Mouse (Mus musculus) ES-Bruce4 (cell line): ENCODE measurements around the gene Krtap4-2. TPM values are rescaled to one million over a fixed set of nuclear protein-coding genes. Genes with fewer than 3 reads are reported as not detected.
"Not testable (repeated sequence)": the region's sequence is repeated elsewhere in the genome, so short reads cannot be mapped to it uniquely, and the experiment has no call there.

Experiments
- H3K27ac ChIP-seq: 2 replicates; pipeline ENCODE4 v1.5.1; 2012; ENCODE audit warnings: low read length, inconsistent platforms; ENCODE audit not compliant: insufficient read depth
- H3K27me3 ChIP-seq: 2 replicates; pipeline ENCODE4 v1.6.1; 2012; ENCODE audit warnings: mild to moderate bottlenecking, low read length, inconsistent platforms; ENCODE audit not compliant: control insufficient read depth, poor library complexity, insufficient read depth, severe bottlenecking
- H3K36me3 ChIP-seq: 2 replicates; pipeline ENCODE4 v1.6.1; 2012; ENCODE audit warnings: inconsistent platforms, mild to moderate bottlenecking, low read length, moderate library complexity; ENCODE audit not compliant: control insufficient read depth, poor library complexity, insufficient read depth, severe bottlenecking
- H3K4me1 ChIP-seq: one replicate; pipeline ENCODE4 v1.8.1; 2011; ENCODE audit warnings: low read length; ENCODE audit not compliant: control insufficient read depth, insufficient read depth
- H3K4me3 ChIP-seq: 2 replicates; pipeline ENCODE4 v1.5.1; 2011; ENCODE audit warnings: low read depth, mild to moderate bottlenecking, low read length
- H3K9ac ChIP-seq: 2 replicates; pipeline ENCODE4 v1.6.1; 2012; ENCODE audit warnings: low read depth, mild to moderate bottlenecking, inconsistent platforms; ENCODE audit not compliant: poor library complexity, severe bottlenecking
- H3K9me3 ChIP-seq: replicated peaks from 2 replicates; pipeline ENCODE4 v1.6.1; 2012; ENCODE audit warnings: mild to moderate bottlenecking, low read length, inconsistent platforms; ENCODE audit not compliant: control insufficient read depth, poor library complexity, insufficient read depth, severe bottlenecking
- CTCF ChIP-seq: IDR thresholded peaks from one replicate; pipeline ENCODE4 v1.8.1; 2011; ENCODE audit warnings: low read depth, low read length
- EP300 ChIP-seq: IDR thresholded peaks from 2 replicates; pipeline ENCODE4 v1.6.1; 2011; ENCODE audit warnings: low read depth, low read length; ENCODE audit not compliant: insufficient read depth
- POLR2A ChIP-seq: IDR thresholded peaks from one replicate; pipeline ENCODE4 v1.8.1; 2011; ENCODE audit warnings: low read length; ENCODE audit not compliant: insufficient read depth
- polyA plus RNA-seq: library from polyadenylated mRNA; stranded (reverse); fragments of >200 nt; gene quantifications from 2 replicates; pipeline ENCODE4 v1.2.4, GENCODE M21; 2011; ENCODE audit warnings: low read depth; ENCODE audit not compliant: missing spikeins, insufficient read depth, insufficient read length

Krtap4-2 gene
- polyA plus RNA-seq, 1 experiment = not detected

DNA sequence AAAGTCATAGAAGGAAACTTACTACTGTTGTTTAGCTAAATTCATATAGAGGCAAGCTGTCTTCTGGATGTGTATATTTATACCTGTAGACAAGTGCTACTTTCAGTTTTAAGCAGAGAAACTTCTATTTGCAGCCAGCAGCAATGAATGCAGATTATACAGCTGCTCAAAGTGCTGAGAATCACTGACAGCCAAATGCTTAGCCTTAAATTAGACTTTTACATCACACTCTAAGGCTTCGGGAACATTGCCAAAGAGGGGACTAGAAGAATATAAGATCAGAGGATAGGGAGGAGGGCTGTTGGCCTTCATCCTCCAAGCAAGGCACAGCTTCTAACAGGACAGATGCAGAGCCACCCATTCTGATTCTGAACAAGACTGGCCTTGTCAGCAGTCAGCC, 2.2 kb upstream of the Krtap4-2 start:
- H3K9ac ChIP-seq = no peak overlapping the region
- H3K36me3 ChIP-seq = no peaks in the 10 kb centered on the region
- H3K9me3 ChIP-seq = no peaks in the 10 kb centered on the region
- no peaks in the 10 kb centered on the region for H3K27me3 ChIP-seq
- no peak overlapping the region for H3K4me3 ChIP-seq
- H3K27ac ChIP-seq = no peak overlapping the region
- TF ChIP-seq CTCF = no peak
- TF ChIP-seq POLR2A = no peak
- no peak for TF ChIP-seq EP300
- no peaks in the 10 kb centered on the region for H3K4me1 ChIP-seq

DNA sequence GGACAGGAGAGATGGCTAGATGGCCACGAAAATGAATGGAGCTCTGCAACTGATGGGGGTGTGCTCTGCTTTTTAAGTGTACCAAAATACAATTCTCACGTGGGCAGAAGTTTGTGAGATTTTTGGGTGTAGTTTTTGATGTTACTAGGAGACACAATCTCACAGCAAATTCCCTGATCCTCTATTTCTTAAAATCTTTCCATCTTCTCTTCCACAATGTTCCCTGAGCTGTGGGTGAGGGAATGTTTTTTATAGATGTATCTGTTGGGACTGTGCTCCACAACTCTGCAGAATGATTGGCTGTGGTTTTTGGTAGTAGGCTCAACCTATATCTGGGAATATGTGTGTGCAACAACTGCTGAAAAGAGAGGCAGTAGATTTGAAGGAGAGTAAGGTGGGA, 1.6 kb downstream of the Krtap4-2 start:
- Histone ChIP-seq H3K36me3 (no peaks in the 10 kb centered on the region), H3K9ac (no peak overlapping the region), H3K4me1 (no peaks in the 10 kb centered on the region), H3K27ac (no peak overlapping the region), H3K4me3 (no peak overlapping the region), H3K27me3 (no peaks in the 10 kb centered on the region), H3K9me3 (no peaks in the 10 kb centered on the region)
- TF ChIP-seq EP300 = no peak
- no peak for TF ChIP-seq CTCF
- no peak for TF ChIP-seq POLR2A

DNA sequence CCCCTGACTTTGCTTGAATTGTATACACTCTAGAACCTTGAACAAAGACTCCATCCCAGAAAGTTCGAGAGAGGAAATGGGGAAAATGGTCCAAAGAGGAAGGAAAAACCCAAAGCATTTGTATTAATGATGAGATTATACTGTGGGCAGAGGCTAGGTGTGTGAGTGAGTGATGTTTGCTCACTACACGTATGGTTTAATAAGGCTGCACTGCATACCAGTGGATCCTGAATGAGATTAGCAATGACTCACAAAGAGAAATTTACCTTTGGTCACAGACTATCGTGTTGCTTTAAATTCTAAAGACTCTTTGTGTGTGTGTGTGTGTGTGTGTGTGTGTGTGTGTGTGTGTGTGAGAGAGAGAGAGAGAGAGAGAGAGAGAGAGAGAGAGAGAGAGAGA, 4.0 kb downstream of the Krtap4-2 start:
- Histone ChIP-seq H3K4me1 (no peaks in the 10 kb centered on the region), H3K9me3 (no peaks in the 10 kb centered on the region), H3K27me3 (no peaks in the 10 kb centered on the region), H3K4me3 (no peak overlapping the region), H3K27ac (no peak overlapping the region), H3K36me3 (no peaks in the 10 kb centered on the region), H3K9ac (no peak overlapping the region)
- no peak for TF ChIP-seq POLR2A
- TF ChIP-seq EP300 = no peak
- TF ChIP-seq CTCF = no peak

DNA sequence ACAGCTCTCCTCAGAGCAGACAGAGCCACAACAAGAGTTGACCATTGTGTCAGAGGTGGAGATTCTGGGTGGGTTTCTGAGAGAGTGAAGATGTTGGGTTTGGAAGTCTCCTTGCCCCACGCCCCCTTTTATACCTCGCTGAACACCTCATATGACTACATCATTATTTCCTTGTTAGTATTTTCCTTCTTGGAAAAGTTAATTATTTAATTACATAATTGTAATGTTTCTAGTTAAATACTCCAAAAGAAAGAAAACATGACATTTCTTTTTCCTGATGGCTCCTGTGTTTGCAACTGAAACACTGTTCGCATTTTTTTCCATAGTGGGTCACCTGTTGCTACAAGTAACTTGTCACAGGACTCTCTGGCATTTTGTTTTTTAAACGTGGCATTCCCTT, 6.7 kb downstream of the Krtap4-2 start, which contains the start of gene Krtap4-1:
TSS of gene Krtap4-1 (minus strand) at position 101 of the 400 bp plus-strand sequence.
- H3K4me1 ChIP-seq = no peaks in the 10 kb centered on the region
- no peaks in the 10 kb centered on the region for H3K36me3 ChIP-seq
- H3K9ac ChIP-seq = no peak within 1 kb of the TSS
- no peak within 1 kb of the TSS for H3K27ac ChIP-seq
- no peak for TF ChIP-seq EP300
- no peak for TF ChIP-seq POLR2A
- TF ChIP-seq CTCF = no peak
- H3K9me3 ChIP-seq = no peaks in the 10 kb centered on the region
- H3K4me3 ChIP-seq = no peak within 1 kb of the TSS
- H3K27me3 ChIP-seq = no peaks in the 10 kb centered on the region; the same call in 1 of the 2 replicates

DNA sequence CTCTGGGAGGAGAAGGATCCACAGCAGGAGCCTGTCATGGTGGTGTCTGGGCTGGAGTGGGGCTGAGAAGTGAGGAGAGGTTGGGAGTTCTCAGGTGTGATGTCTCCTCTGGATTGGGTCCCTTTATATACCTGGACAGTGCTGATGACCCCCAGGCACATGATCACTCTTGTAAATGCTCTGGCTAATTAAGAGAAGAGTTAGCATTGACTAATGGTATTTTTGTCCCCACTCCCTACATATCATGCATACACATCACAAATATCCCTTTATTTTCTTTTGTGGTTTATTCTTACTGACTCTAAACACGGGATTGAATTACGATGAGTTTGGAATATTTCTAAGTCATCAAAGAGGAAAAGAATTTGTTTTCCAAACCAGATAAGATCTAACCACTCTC, 14.5 kb downstream of the Krtap4-2 start, which contains the start of gene Gm11562:
TSS of gene Gm11562 (minus strand) at position 101 of the 400 bp plus-strand sequence.
- TF ChIP-seq POLR2A (no peak), EP300 (no peak), CTCF (no peak)

DNA sequence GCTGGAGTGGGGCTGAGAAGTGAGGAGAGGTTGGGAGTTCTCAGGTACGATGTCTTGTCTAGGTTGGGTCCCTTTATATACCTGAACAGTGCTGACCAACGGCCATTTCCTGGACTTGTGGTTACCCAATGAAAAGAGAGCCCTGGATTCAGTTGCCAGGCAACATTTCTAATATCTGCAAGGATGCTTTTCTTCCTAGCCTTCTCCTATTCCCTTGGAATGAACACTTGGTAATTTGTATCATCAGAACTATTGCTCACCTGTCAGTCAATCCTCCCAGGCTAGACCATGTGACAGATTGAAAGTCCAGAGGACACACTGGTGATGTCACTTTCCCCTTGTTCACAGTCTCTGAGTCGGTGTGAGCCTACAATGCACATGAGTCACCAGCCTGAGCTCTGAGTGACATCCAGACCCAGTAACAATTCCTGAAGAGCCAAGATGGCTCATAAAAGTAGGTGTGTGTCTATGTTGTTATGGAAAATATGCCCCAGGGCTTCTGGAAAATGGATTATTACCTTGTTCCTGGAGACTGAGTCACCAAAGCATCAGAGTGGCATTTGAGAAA, 20.0 kb downstream of the Krtap4-2 start, which contains the start of gene Krtap2-4:
TSS of gene Krtap2-4 (minus strand) at position 51 of the 568 bp plus-strand sequence.
- TF ChIP-seq POLR2A (no peak), EP300 (no peak), CTCF (no peak)
- H3K4me1 ChIP-seq = no peaks in the 10 kb centered on the region
- no peak within 1 kb of the TSS for H3K4me3 ChIP-seq
- H3K27me3 ChIP-seq = no peaks in the 10 kb centered on the region
- no peak within 1 kb of the TSS for H3K9ac ChIP-seq
- H3K9me3 ChIP-seq = no peaks in the 10 kb centered on the region
- no peaks in the 10 kb centered on the region for H3K36me3 ChIP-seq
- H3K27ac ChIP-seq = no peak within 1 kb of the TSS

More for the DNA sequence above, 14.5 kb downstream of the Krtap4-2 start, which contains the start of gene Gm11562:
- no peaks in the 10 kb centered on the region; the same call in 1 of the 2 replicates for H3K27me3 ChIP-seq
- no peaks in the 10 kb centered on the region for H3K9me3 ChIP-seq
- no peak within 1 kb of the TSS for H3K27ac ChIP-seq
- H3K9ac ChIP-seq = no peak within 1 kb of the TSS
- H3K4me1 ChIP-seq = no peaks in the 10 kb centered on the region
- H3K36me3 ChIP-seq = no peaks in the 10 kb centered on the region
- no peak within 1 kb of the TSS for H3K4me3 ChIP-seq

DNA sequence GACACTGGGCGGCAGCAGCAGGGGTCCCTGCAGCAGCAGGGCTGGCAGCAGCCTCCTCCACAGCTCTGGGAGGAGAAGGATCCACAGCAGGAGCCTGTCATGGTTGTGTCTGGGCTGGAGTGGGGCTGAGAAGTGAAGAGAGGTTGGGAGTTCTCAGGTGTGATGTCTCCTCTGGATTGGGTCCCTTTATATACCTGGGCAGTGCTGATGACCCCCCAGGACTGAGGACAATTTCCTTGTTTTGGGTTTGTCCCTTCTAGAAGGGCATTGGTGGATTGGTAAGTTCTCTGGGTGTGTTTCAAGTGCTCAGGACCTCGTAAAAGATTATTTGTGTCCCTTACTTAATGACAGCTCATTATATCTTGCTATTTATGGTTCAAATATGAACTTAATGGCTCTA, 24.8 kb downstream of the Krtap4-2 start, which contains the start of gene Gm11937:
TSS of gene Gm11937 (minus strand) at position 101 of the 400 bp plus-strand sequence.
- not testable (repeated sequence) for H3K9ac ChIP-seq, H3K9me3 ChIP-seq, H3K4me3 ChIP-seq, H3K27ac ChIP-seq, H3K27me3 ChIP-seq, H3K36me3 ChIP-seq, H3K4me1 ChIP-seq
